Mouse (Mus musculus): Measurements from ENCODE around the gene Traf1. TPM values are rescaled to one million over a fixed set of nuclear protein-coding genes. Genes with fewer than 3 reads are reported as not detected.

The Traf1 gene
- 0.37 and 0.45 TPM in 2 replicates for polyA plus RNA-seq (2016; fragmentation: Nextera tagmentation; extraction: Ambion mirVana)

DNA sequence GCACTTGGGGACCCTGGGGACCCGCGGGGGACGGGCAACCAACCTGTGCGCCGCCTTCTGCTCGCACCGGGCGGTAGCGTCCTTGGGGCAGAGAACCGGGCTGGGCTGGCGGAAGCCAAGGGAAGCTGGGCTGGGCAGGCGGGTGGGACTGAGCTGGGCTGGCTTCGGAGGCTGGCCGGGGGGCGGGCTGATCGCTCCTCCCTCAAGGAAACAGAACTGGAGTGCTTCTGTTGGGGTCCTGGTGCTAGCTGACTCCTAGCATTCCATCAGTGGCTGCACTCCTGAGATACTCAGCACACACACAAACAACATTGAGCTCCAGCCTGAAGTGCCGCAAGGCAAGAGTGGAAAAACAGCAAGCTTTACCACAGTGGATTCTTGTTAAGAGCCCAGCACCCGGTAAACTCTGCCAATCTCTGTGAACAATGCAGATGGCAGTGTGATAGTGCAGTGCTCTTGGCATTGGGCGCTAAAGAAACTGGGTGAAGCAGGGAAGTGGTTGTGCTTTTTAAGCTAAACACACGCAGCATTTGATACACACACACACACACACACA lies at the start of gene Traf1:
Traf1 (minus strand) TSS at position 292 of the 556 bp plus-strand sequence.
- H3K4me3 ChIP-seq (replicated peaks), result peak within 1 kb of the TSS; percentile 8; the same call in 1 of the 2 replicates
- peaks cover 8% of the 10 kb centered on the region; the same call in 1 of the 2 replicates for H3K4me1 ChIP-seq
- H3K27ac ChIP-seq, result no peak within 1 kb of the TSS
- no peaks in the 10 kb centered on the region for H3K9me3 ChIP-seq
- peak within 1 kb of the TSS; percentile 38 for H3K4me2 ChIP-seq
- WGBS, result 23% methylated on average over 20 of the region's 20 CpGs
- no peaks in the 10 kb centered on the region for H3K36me3 ChIP-seq (replicated peaks)
- ATAC-seq (ENCODE audit: low FRiP score), result no peak
- H3K9ac ChIP-seq, result no peak within 1 kb of the TSS
- peaks cover 11% of the 10 kb centered on the region for H3K27me3 ChIP-seq

DNA sequence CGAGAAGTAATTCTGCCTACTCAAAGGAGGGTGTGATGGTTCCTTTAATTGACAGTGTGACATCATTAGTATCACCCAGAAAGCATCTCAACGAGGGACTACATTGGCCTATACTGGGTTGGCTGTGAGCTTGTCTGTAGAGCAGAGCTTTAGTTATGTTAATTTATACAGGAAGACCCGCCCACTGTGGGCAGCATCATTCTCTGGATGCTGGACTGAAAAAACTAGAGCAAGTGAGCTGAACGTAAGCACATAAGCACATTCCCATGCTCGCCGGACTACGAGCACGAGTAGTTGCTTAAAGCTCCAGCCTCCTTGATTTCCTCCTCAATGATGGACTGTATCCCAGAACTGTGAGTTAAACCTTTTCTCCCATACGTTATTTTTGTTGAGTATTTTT lies 37.4 kb upstream of the Traf1 start:
- Histone ChIP-seq H3K9ac (no peak overlapping the region), H3K4me1 (peaks cover 10% of the 10 kb centered on the region), H3K27ac (no peak overlapping the region), H3K4me3 (replicated peaks) (no peak overlapping the region), H3K4me2 (no peak overlapping the region), H3K27me3 (no peaks in the 10 kb centered on the region), H3K9me3 (no peaks in the 10 kb centered on the region), H3K36me3 (replicated peaks) (no peaks in the 10 kb centered on the region)
- no peak for ATAC-seq (ENCODE audit: low FRiP score)
- WGBS, result 77% methylated on average over 9 of the region's 9 CpGs

DNA sequence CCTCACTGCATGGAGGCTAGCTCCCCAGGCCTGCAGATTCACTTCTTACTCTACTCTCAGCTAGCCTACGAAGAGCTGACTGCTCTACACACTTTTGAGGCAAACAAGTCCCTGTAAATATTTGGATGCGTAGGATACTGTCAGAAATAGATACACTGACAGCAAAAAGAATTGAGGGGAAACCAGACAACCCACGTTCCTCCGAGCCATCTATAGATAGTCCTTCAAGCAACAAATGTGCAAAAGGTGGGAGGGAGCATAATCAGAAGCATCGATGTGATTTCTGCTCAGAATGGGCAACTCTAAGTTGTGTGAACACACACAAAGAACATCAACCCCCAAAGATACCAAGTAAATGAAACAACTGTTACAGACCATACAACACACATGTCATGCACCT lies 34.9 kb upstream of the Traf1 start:
- 91% methylated on average over 5 of the region's 5 CpGs for WGBS
- ATAC-seq (ENCODE audit: low FRiP score), result no peak

DNA sequence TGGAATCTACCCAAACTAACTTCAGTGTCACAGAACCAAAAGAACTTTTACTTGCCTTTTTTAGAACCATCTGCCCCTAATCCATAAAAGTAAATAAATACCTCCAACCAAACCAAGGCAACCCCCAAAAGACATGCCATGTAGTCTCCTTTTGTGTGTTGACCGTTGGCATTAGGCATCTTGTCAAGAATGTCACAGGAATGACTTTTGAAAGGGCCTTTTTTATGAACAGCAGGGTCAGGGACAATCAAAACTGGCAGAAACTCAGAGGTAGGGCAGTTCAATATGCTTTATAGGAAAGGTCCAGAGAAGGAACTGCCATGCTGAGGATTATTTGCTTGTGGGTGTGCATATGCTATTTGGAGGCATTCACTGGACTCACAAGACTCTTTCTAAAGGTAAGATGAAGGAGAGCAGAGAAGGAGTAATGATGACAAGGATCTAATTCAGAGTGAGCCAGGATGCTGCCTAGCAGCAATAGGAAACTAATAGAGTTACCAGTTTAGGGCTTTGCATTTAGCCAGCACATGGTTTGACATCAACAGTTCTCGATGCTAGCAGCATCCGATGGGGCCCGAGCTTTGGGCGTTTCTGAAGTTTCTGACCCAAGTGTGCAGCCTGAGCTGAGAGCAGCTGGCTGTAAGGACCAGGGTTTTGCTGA lies 32.3 kb upstream of the Traf1 start:
- Histone ChIP-seq H3K4me1 (peaks cover 31% of the 10 kb centered on the region), H3K4me3 (replicated peaks) (no peak overlapping the region), H3K4me2 (peak overlapping the region; percentile 40; the same call in 1 of the 2 replicates), H3K9me3 (no peaks in the 10 kb centered on the region), H3K36me3 (replicated peaks) (no peaks in the 10 kb centered on the region), H3K27me3 (no peaks in the 10 kb centered on the region), H3K9ac (no peak overlapping the region), H3K27ac (peak overlapping the region; percentile 82)
- ATAC-seq (ENCODE audit: low FRiP score), result no peak
- 25% methylated on average over 5 of the region's 5 CpGs for WGBS

More for the DNA sequence above, 34.9 kb upstream of the Traf1 start:
- no peaks in the 10 kb centered on the region for H3K36me3 ChIP-seq (replicated peaks)
- no peak overlapping the region for H3K4me3 ChIP-seq (replicated peaks)
- H3K9ac ChIP-seq, result no peak overlapping the region
- no peak overlapping the region for H3K27ac ChIP-seq
- H3K9me3 ChIP-seq, result no peaks in the 10 kb centered on the region
- peaks cover 31% of the 10 kb centered on the region for H3K4me1 ChIP-seq
- H3K27me3 ChIP-seq, result no peaks in the 10 kb centered on the region
- H3K4me2 ChIP-seq, result no peak overlapping the region

DNA sequence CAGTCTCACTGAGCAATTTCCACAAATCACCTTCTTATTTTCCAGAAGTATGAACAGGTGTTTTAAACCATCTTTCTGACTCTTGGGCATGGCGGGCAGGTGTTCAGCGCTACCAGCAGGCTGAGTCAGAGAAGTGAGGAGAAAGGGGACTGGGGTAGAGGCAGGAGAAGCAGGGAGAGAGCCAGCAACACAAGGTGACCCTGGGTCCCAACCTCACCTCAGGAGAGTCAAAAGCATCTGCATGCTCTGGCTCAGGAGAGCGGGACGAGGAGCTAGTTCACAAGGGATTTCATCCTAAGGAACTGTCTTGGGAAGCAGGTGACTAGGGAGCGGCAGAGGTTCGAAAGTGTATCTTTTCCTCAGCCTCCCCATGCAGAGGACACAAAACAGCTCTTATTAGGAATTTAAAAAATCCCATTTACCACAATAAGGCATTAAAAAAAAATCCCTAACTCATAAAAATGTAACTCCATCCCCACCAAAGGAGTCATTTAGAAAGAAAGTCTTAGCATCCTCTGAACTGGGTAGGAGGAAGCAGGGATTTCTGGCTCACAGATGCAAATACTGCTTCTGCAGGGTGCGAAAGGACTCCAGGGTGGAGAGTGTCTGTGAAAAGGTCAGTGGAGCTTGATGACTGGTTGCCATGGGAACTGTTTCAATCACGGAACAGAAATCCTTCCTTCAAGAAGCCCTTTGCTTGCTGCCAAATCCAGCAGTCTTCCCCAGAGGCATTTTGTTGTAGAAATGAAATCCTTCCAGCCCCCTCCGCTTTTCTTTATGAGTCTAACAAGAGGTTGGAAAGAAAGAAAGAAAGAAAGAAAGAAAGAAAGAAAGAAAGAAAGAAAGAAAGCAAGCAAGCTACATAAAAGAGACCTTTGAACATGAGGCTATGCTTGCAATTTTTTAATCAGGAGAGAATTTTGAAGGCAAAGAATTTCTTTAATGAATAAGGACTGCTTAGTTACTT lies 31.4 kb upstream of the Traf1 start:
- ATAC-seq (ENCODE audit: low FRiP score), result peak; percentile 89
- Histone ChIP-seq H3K27me3 (no peaks in the 10 kb centered on the region), H3K9ac (peak overlapping the region; percentile 42; the same call in 1 of the 2 replicates), H3K9me3 (no peaks in the 10 kb centered on the region), H3K4me1 (peaks cover 31% of the 10 kb centered on the region), H3K36me3 (replicated peaks) (no peaks in the 10 kb centered on the region), H3K4me3 (replicated peaks) (no peak overlapping the region), H3K4me2 (peak overlapping the region; percentile 40), H3K27ac (peak overlapping the region; percentile 89)
- WGBS, result 5% methylated on average over 9 of the region's 9 CpGs

DNA sequence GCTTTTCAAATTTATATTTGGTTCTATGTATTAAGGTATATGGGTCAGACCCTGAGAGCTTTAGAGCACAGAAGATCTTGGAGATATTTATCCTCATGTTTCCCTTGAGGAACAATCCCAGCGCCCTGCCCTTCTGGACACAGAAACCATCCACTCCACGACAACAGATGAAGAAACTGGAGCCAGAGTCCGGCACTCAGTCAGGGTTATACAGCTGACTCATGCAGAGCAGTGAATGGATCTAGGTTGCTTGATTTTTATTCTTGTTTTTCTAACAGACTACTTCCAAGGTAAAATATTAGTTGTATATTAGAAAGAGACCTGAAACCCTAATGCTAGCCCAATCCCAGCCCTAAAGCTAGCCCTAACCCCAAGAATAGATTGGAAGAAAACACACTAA lies 30.4 kb upstream of the Traf1 start:
- Histone ChIP-seq H3K4me1 (peaks cover 31% of the 10 kb centered on the region), H3K9ac (no peak overlapping the region), H3K4me3 (replicated peaks) (no peak overlapping the region), H3K27ac (peak overlapping the region; percentile 89; the same call in 1 of the 2 replicates), H3K9me3 (no peaks in the 10 kb centered on the region), H3K4me2 (no peak overlapping the region), H3K36me3 (replicated peaks) (no peaks in the 10 kb centered on the region), H3K27me3 (no peaks in the 10 kb centered on the region)
- WGBS, result 74% methylated on average over 3 of the region's 3 CpGs
- no peak for ATAC-seq (ENCODE audit: low FRiP score)

DNA sequence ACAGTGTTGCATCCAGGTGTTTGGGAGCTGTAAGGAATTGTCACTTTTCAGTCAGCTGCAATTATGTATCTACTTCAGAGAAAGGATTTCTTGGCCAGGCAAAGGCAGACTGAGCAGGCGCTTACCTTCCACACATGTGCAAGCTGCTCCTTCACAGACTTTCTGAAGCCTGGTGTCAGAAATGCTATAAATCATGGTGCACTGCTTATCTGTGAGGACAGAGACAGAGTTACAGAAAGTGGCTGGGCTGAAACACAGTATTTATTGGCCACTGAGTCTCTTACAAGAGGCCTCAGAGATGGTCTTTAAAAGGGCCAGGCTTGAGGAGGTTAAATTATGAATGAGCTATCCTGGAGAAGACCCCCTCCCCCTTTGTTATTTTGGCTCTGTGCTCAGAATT lies 28.2 kb upstream of the Traf1 start:
- Histone ChIP-seq H3K4me1 (peaks cover 27% of the 10 kb centered on the region), H3K4me2 (no peak overlapping the region), H3K9ac (no peak overlapping the region), H3K27me3 (no peaks in the 10 kb centered on the region), H3K4me3 (replicated peaks) (no peak overlapping the region), H3K9me3 (no peaks in the 10 kb centered on the region), H3K27ac (no peak overlapping the region), H3K36me3 (replicated peaks) (no peaks in the 10 kb centered on the region)
- ATAC-seq (ENCODE audit: low FRiP score), result no peak
- 79% methylated on average over 1 of the region's 1 CpGs for WGBS

DNA sequence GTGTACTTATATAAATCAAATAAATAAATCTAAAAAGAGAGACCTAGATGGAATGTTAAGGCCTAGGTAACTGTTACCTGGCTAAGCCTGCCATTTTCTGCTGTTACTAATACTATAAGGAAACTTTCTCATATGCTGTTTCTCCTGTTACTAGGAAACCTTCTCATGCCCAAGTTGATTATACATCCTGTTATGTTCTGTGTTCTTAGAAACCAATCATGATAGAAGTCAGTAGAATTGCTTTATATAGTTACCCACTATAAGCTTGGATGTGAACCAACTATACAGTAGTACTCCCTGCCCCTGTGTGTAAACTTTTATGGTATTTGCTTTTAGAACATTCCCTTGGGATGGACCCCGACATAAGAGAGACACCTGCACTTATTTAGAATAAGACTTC lies 26.0 kb upstream of the Traf1 start:
- Histone ChIP-seq H3K4me1 (peaks cover 14% of the 10 kb centered on the region), H3K9me3 (no peaks in the 10 kb centered on the region), H3K36me3 (replicated peaks) (no peaks in the 10 kb centered on the region), H3K4me2 (no peak overlapping the region), H3K4me3 (replicated peaks) (no peak overlapping the region), H3K27me3 (no peaks in the 10 kb centered on the region), H3K9ac (no peak overlapping the region), H3K27ac (no peak overlapping the region)
- no peak for ATAC-seq (ENCODE audit: low FRiP score)
- 84% methylated on average over 1 of the region's 1 CpGs for WGBS

DNA sequence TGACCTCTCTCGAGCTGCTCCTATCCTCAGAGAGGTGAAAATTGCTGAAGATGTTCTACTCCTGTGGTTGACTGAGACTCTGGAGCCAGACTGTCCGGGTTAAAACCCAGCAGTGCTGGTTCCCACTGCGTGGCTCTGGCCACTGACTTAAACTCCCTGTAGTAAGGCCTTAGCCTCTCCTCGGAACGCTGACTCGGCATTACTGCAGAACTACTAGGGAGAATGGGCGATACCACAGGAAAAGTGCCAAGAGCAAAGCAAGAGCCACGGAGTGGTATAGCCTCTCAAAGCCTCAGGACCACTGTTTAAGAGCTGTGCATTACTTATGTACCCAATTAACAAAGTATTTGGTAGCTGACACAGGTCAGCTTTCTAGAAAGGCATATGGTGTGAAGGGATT lies 23.3 kb upstream of the Traf1 start:
- Histone ChIP-seq H3K4me1 (peaks cover 13% of the 10 kb centered on the region), H3K36me3 (replicated peaks) (no peaks in the 10 kb centered on the region), H3K9ac (no peak overlapping the region), H3K9me3 (no peaks in the 10 kb centered on the region), H3K4me3 (replicated peaks) (no peak overlapping the region), H3K27ac (no peak overlapping the region), H3K4me2 (no peak overlapping the region), H3K27me3 (no peaks in the 10 kb centered on the region)
- ATAC-seq (ENCODE audit: low FRiP score), result no peak
- WGBS, result 89% methylated on average over 8 of the region's 8 CpGs

DNA sequence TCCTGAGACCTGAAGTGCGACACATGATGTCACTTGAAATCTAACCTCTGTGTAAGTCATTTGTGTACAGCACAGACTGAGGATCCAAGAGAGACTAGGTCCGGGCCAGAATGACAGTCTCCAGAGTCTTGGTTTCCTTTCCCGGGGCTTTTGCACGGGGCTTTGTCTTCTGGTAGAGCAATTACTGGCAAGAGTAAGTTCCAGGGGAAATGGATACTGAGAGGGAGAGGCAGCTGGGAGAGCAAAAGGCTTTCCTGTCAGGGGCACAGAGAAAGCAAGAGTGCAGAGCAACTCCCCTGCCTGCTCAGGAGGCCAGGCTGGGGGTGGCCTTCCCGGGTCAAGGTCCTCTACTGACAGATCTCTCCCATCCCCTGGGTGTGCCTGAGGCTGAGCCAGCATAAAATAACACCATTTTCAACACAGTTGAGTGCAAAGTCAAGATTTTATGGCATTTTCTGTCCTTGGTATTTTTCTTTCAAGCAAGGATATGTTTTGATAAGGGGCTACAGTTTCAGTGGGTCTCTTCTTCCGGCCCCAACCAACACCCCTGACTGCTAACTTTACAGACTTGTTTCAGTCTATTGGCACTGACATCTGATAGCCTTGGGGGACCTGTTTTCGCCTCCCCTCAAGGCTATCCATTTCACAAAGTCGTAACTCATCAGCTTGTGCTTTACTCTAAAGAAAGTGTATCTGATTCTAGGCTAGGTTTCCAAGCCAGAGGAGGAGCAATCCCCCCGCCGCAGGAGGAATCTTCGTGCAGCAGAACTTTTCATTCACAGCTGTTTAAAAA lies 21.5 kb upstream of the Traf1 start:
- no peak overlapping the region for H3K4me3 ChIP-seq (replicated peaks)
- H3K4me2 ChIP-seq, result no peak overlapping the region
- WGBS, result 67% methylated on average over 11 of the region's 11 CpGs
- H3K36me3 ChIP-seq (replicated peaks), result no peaks in the 10 kb centered on the region
- no peaks in the 10 kb centered on the region for H3K27me3 ChIP-seq
- H3K9me3 ChIP-seq, result no peaks in the 10 kb centered on the region
- H3K9ac ChIP-seq, result no peak overlapping the region
- H3K4me1 ChIP-seq, result peaks cover 13% of the 10 kb centered on the region
- H3K27ac ChIP-seq, result no peak overlapping the region
- no peak for ATAC-seq (ENCODE audit: low FRiP score)

DNA sequence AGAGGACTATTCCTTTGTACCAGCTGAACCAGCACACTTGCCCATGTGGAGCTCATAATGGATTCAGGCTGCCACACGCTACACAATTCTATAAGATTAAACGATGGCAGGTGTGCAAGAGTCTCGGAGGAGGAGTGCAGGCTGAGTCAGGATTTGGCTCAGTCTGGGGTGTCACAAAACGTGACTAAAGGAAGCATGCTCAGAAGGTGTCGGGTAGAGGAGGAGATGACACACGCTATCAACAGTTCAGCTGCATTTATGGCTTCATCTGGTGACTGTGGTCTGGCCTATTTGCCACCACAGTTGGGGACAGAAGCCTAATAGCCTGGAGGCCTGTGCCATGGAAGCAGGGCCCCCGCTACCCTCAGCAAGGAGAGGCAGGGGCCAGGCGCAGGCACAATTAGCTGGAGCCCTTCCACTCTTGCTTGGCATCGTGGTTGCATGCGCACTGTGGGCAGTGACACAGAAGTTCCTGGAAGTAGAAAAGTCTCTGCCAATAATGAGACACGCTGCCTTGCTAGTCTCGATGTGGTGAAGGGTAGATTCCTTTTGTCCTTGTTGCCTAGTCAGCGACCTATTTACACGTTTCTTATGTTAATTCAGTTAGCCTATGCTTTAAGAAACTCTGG lies 20.6 kb upstream of the Traf1 start:
- H3K36me3 ChIP-seq (replicated peaks), result no peaks in the 10 kb centered on the region
- 60% methylated on average over 14 of the region's 14 CpGs for WGBS
- H3K9me3 ChIP-seq, result no peaks in the 10 kb centered on the region
- no peak overlapping the region for H3K4me3 ChIP-seq (replicated peaks)
- peaks cover 13% of the 10 kb centered on the region for H3K4me1 ChIP-seq
- no peak overlapping the region for H3K9ac ChIP-seq
- no peak for ATAC-seq (ENCODE audit: low FRiP score)
- no peak overlapping the region for H3K27ac ChIP-seq
- H3K4me2 ChIP-seq, result no peak overlapping the region
- no peaks in the 10 kb centered on the region for H3K27me3 ChIP-seq
